Comparison of ENCODE assay signal across 9 mouse cellular contexts in the genomic region with DNA sequence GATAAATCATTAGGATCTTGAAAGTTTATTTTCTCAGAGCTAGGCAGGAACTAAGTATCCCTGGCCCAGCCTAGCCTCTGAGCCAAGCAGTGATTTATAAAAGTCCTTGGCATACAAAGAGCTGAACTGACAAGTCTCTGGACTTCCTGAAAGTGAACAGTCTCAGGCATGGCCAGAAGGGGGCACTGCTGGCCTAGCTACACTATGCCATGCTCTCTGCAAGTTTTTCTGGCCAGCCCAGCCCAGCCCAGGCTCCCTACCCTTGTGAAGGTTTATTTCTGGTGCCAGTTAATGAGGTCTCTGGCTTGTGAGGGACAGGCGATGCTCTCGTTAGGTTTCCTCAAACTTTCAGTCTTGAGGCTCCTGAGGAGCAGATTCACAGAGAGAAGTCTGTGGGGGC.
DNase-seq lines count a peak whose midpoint lies in the region; ATAC-seq lines count a peak whose summit lies in the region.
"Had no signal": no experiment of that assay in that cellular context is flagged by ENCODE, and none has a peak within 500 bp of the region (broad histone marks: within the 10 kb centered on the region; RNA-seq: fewer than 3 reads in every experiment).

No protein-coding gene starts in this region.

- no peaks in the 10 kb centered on the region for H3K27me3 ChIP-seq in liver, embryonic 12.5 days (replicated peaks)
- H3K27me3 ChIP-seq in midbrain, embryonic 15.5 days (replicated peaks): no peaks in the 10 kb centered on the region

- peaks cover 18% of the 10 kb centered on the region for H3K4me1 ChIP-seq in liver, embryonic 12.5 days
- H3K4me1 ChIP-seq in midbrain, embryonic 15.5 days: peaks cover 49% of the 10 kb centered on the region

- DNase-seq in liver: peak; percentile 77
- peak; percentile 91 for DNase-seq in embryo, embryonic 10.5 days (ENCODE audit: low spot score)
- DNase-seq in heart, adult 11 months: peak; percentile 99
- peak; percentile 86 for DNase-seq in kidney, adult 11 months
- peak; percentile 81 to 86 for DNase-seq in left cerebral cortex, postnatal 36 days (ENCODE audit: low spot score in 2 of 2)
- DNase-seq in spleen, postnatal 4 days (ENCODE audit: low spot score in 2 of 2): peak; percentile 72 to 87

- H3K4me3 ChIP-seq in liver, embryonic 12.5 days: no peak overlapping the region
- H3K4me3 ChIP-seq in midbrain, embryonic 15.5 days: no peak overlapping the region

- intact Hi-C loops in left cerebral cortex, postnatal 36 days (cut with DNase I): loop anchor here (1.0 to 10.0 kb wide), 2 partner anchors 64 to 417 kb away; no protein-coding TSS in a partner anchor

- H3K27ac ChIP-seq in liver, embryonic 12.5 days: no peak overlapping the region
- H3K27ac ChIP-seq in midbrain, embryonic 15.5 days: no peak overlapping the region

- peaks cover 5% of the 10 kb centered on the region; the same call in 1 of the 2 replicates for H3K36me3 ChIP-seq in liver, embryonic 12.5 days
- peaks cover 19% of the 10 kb centered on the region for H3K36me3 ChIP-seq in midbrain, embryonic 15.5 days (replicated peaks)
- H3K36me3 ChIP-seq: G1E had no signal

- ATAC-seq in liver, embryonic 12.5 days: no peak
- ATAC-seq in midbrain, embryonic 15.5 days (replicated peaks): peak; percentile 37

- H3K9me3 ChIP-seq in liver, embryonic 12.5 days (replicated peaks): no peaks in the 10 kb centered on the region
- H3K9me3 ChIP-seq in midbrain, embryonic 15.5 days: no peaks in the 10 kb centered on the region

- no peak overlapping the region for H3K9ac ChIP-seq in liver, embryonic 12.5 days
- no peak overlapping the region for H3K9ac ChIP-seq in midbrain, embryonic 15.5 days

- no peak overlapping the region for H3K4me2 ChIP-seq in liver, embryonic 12.5 days
- no peak overlapping the region for H3K4me2 ChIP-seq in midbrain, embryonic 15.5 days

- WGBS in liver, embryonic 12.5 days (ENCODE audit: insufficient replicate concordance): 15% methylated on average over 2 of the region's 2 CpGs
- 31% methylated on average over 2 of the region's 2 CpGs for WGBS in midbrain, embryonic 15.5 days
